Mouse (Mus musculus) megakaryocyte, embryonic 14.5 days (primary cell): ENCODE measurements at regions not wholly inside any gene's neighbourhood (a gene's known extent, or its start where the extent isn't known, plus 50 kb on each side); places are given as distances from the start of the nearest gene placed in this dataset.

ENCODE experiments used
- H3K27me3 ChIP-seq: replicated peaks from 2 replicates; pipeline ENCODE3; 2012; ENCODE audit warnings: inconsistent platforms
- H3K36me3 ChIP-seq: replicated peaks from 2 replicates; pipeline ENCODE3; 2012; ENCODE audit warnings: low read length, inconsistent platforms, mixed read lengths
- H3K4me1 ChIP-seq: 2 replicates; pipeline ENCODE4 v1.6.1; 2012; ENCODE audit warnings: inconsistent platforms
- H3K4me3 ChIP-seq: replicated peaks from 2 replicates; pipeline ENCODE3; 2012; ENCODE audit warnings: moderate library complexity, mild to moderate bottlenecking, inconsistent platforms
- H3K9me3 ChIP-seq: 2 replicates; pipeline ENCODE4 v1.6.1; 2012; ENCODE audit warnings: inconsistent platforms
- FLI1 ChIP-seq: IDR thresholded peaks from 2 replicates; pipeline ENCODE4 v1.6.1; 2012; ENCODE audit warnings: low read length, inconsistent platforms, mixed read lengths
- GATA1 ChIP-seq: IDR thresholded peaks from 3 replicates; pipeline ENCODE4 v1.6.1; 2012; ENCODE audit warnings: mixed read lengths, low read length, inconsistent platforms, borderline replicate concordance

DNA sequence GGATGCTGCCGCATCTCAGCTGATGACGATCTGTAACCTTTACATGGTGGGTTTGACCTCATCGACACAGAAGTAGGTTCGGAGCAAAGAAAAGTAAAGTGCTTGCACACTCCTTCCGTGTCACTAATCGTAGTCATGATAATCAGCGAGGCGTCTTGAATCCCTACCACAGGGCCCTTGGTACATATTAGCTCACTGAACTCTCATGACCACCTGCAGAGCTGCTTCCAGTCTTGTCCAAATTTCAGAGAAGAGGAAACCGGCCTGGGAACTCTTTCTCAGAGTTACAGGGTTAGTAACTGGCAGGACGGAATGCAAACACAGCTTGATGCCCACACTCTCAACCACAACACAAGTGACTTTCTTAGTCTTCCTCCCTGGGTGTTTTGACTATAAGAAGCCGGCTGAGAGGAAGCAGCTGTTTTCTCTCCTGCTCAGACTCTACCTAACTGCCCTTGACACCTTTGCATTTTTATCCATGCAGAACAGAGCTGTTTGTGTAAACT, 73.8 kb upstream of the Bach2 start:
- Histone ChIP-seq H3K4me3 (no peak overlapping the region), H3K9me3 (peaks cover 7% of the 10 kb centered on the region), H3K36me3 (no peaks in the 10 kb centered on the region), H3K27me3 (peaks cover 5% of the 10 kb centered on the region), H3K4me1 (peaks cover 7% of the 10 kb centered on the region)
- TF ChIP-seq FLI1 (no peak), GATA1 (no peak)

DNA sequence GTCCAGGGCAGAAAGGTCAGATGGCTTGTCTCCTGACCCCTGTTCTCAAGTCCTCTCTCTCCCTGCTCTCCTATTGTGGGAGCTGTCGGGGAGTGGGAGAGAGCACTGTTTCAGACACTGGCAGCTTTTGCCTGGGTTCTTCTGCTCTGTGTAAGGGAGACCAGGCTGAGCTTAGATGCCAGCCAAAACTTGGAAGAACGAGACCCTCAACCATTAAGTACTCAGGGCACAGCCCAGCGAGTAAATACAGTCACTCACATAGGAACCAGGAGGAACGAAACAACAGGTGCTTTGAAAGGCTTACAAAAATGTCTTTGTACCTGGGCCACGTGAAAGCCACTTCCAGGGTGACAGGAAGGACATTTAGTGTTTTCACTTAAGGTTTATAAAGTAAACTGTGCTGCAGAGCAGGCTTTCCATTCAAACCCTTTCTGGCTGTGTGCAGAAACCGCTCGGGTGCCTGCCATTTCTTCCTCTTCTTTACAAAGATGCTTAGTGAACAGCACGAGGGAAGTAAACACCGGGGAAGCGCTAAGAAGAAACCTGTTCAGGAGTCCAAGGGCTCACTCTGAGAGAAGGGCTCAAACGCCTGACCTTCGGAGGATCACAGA, 72.6 kb upstream of the Bach2 start:
- H3K4me1 ChIP-seq, result peaks cover 16% of the 10 kb centered on the region
- no peak overlapping the region for H3K4me3 ChIP-seq
- H3K9me3 ChIP-seq, result peaks cover 7% of the 10 kb centered on the region
- no peaks in the 10 kb centered on the region for H3K36me3 ChIP-seq
- peaks cover 5% of the 10 kb centered on the region for H3K27me3 ChIP-seq
- no peak for TF ChIP-seq FLI1
- no peak for TF ChIP-seq GATA1

DNA sequence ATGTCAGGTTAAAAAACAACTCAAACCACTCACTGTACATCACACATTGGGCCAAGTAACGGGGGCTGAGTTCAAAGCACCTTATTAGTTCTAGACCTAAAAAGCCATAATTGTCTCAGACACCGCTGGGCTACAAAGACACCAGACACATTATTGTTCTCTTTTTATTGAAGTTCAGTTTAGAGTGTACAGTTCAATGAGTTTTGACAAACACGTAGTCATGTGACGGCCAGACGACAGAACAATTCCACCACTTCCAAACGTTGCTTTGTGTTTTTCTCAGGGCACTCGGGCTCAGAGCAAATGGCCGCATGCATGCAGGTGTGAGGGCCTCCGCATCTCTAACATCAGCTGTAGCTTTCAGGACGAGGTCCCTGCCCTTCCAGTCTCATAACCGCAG, 71.5 kb upstream of the Bach2 start:
- Histone ChIP-seq H3K4me1 (peaks cover 15% of the 10 kb centered on the region), H3K4me3 (no peak overlapping the region), H3K27me3 (peaks cover 5% of the 10 kb centered on the region), H3K9me3 (peaks cover 7% of the 10 kb centered on the region), H3K36me3 (no peaks in the 10 kb centered on the region)
- TF ChIP-seq GATA1 (no peak), FLI1 (no peak)

GRCm38 (mm10) chr4:32170106-32170459, 68.5 kb upstream of the Bach2 start:
- Histone ChIP-seq H3K9me3 (peaks cover 7% of the 10 kb centered on the region), H3K4me3 (no peak overlapping the region), H3K4me1 (peaks cover 15% of the 10 kb centered on the region)

DNA sequence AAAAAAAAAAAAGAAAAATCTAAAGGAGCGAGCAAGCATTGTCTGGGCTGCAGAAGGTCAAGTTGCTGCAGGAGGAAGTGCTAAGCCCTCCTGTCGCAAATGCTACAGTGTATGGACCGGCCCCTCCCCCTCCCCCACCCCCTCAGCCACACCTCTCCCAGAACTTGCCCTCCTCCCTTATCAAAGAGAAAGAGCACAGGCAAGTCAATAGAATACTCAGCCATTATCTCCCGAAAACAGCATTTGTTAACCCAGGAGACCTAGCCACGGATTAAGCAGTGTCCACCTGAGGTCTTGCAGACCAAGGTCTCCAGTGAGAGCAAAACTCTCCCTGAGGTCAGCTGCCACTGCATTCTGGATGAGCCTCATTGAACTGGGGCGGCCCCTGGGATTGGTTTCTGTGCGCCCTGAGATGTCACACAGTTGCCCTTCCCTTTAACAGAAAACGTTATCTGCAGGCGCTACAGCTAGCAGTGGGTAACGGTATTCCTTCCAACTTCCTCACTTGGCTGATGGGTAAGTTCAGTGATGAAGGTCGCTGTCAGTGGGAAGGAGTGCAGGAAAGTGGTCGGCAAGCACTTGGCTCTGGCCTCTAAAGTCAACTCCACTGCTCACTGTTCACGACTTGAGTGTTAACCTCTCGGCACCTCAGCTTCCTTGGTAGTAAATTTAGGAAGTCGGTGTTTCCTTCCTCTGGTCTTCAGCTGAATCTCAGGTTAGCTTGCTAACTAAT, 68.0 kb upstream of the Bach2 start:
- H3K4me3 ChIP-seq, result peak overlapping the region; percentile 71
- H3K27me3 ChIP-seq, result peaks cover 4% of the 10 kb centered on the region
- H3K36me3 ChIP-seq, result no peaks in the 10 kb centered on the region
- peaks cover 15% of the 10 kb centered on the region for H3K4me1 ChIP-seq
- TF ChIP-seq GATA1 (no peak), FLI1 (no peak)
- H3K9me3 ChIP-seq, result peaks cover 7% of the 10 kb centered on the region

More at GRCm38 (mm10) chr4:32170106-32170459, 68.5 kb upstream of the Bach2 start:
- H3K27me3 ChIP-seq, result peaks cover 5% of the 10 kb centered on the region
- no peaks in the 10 kb centered on the region for H3K36me3 ChIP-seq
- TF ChIP-seq FLI1, result no peak
- TF ChIP-seq GATA1, result no peak

DNA sequence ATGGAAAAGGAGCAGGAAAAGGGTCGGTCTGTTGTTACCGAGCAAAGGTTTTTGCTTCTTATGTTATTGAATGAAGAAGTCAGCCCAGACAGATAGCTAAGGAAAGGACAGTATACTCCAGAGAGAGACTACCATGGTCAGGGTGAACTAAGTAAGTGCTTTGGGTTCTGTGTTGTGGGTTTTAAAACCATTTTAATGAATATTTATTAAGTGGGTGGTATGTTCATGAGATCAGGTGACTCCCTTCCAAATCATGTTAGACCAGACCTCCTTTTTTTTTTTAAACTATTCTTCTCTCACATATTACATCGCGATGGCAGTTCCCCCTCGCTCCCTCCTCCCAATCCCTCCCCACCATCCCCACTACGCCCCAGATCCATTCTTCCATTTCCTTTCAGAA, 67.3 kb upstream of the Bach2 start:
- no peaks in the 10 kb centered on the region for H3K36me3 ChIP-seq
- H3K9me3 ChIP-seq, result peaks cover 7% of the 10 kb centered on the region
- H3K4me3 ChIP-seq, result no peak overlapping the region
- TF ChIP-seq GATA1, result no peak
- no peak for TF ChIP-seq FLI1
- H3K4me1 ChIP-seq, result peaks cover 15% of the 10 kb centered on the region
- peaks cover 2% of the 10 kb centered on the region for H3K27me3 ChIP-seq

DNA sequence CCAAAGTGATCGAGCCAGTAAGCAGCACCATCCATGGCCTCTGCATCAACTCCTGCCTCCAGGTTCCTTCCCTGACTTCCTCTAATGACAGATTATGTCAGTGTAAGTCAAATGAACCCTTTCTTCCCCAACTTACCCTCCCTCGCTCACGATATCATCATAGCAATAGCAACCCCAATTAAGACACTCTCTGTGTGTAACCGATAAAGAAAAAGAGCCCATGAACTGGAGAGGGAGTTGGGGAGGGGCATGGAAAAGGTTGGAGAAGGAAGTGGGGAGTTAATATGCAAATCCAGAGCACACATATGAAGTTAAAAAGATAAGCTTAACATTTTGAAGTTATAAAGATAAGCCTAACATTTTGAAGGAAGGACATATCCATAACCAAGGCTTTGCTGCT, 65.6 kb upstream of the Bach2 start:
- H3K4me1 ChIP-seq, result peaks cover 19% of the 10 kb centered on the region
- no peak for TF ChIP-seq GATA1
- TF ChIP-seq FLI1, result no peak
- no peaks in the 10 kb centered on the region for H3K36me3 ChIP-seq
- no peak overlapping the region for H3K4me3 ChIP-seq
- H3K9me3 ChIP-seq, result no peaks in the 10 kb centered on the region
- peaks cover 2% of the 10 kb centered on the region for H3K27me3 ChIP-seq

DNA sequence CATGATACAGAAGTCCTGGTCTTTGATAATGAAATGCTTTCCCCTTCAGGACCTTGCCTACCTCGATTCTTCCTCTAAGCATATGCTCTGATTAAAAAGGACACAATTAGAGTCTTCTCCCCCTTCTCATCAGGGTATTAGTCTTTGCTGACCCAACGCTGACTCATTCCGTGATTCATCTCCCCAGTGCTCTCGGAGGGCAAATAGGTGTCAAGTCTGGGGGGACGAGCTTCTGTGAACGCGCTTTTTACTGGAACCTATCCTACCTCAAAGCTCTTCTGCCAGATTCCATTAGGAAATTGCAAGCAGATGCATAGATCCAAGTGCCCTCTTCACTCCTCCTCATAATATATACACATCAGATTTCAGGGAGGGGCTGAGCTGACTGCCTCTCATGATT, 63.8 kb upstream of the Bach2 start:
- H3K4me1 ChIP-seq, result peaks cover 19% of the 10 kb centered on the region
- no peak overlapping the region for H3K4me3 ChIP-seq
- H3K36me3 ChIP-seq, result no peaks in the 10 kb centered on the region
- H3K27me3 ChIP-seq, result peaks cover 2% of the 10 kb centered on the region
- no peaks in the 10 kb centered on the region for H3K9me3 ChIP-seq
- TF ChIP-seq FLI1 (no peak), GATA1 (no peak)

- Histone ChIP-seq H3K36me3 (no peaks in the 10 kb centered on the region), H3K4me1 (peaks cover 15% of the 10 kb centered on the region), H3K9me3 (no peaks in the 10 kb centered on the region), H3K4me3 (no peak overlapping the region), H3K27me3 (peaks cover 2% of the 10 kb centered on the region)
- no peak for TF ChIP-seq GATA1
- TF ChIP-seq FLI1, result no peak
Observed at GRCm38 (mm10) chr4:32175231-32175630, 63.4 kb upstream of the Bach2 start.

GRCm38 (mm10) chr4:32175853-32176448, 62.7 kb upstream of the Bach2 start:
- Histone ChIP-seq H3K9me3 (no peaks in the 10 kb centered on the region), H3K27me3 (no peaks in the 10 kb centered on the region), H3K4me3 (no peak overlapping the region), H3K4me1 (peaks cover 8% of the 10 kb centered on the region), H3K36me3 (no peaks in the 10 kb centered on the region)
- TF ChIP-seq GATA1 (no peak), FLI1 (no peak)
